Mouse (Mus musculus): ENCODE data around the gene Mis12.

- TF ChIP-seq JUND (conservative IDR thresholded peaks at IDR 0.05; ENCODE audit: low read depth, low read length) (no peak), MEF2A (IDR thresholded peaks at IDR 0.05; ENCODE audit: borderline replicate concordance, low read depth, low read length) (no peak), CHD1 (IDR thresholded peaks at IDR 0.05; ENCODE audit: low read depth, low read length) (no peak), POLR2A (IDR thresholded peaks at IDR 0.05; ENCODE audit: low read depth, low read length) (no peak), MAX (IDR thresholded peaks at IDR 0.05; ENCODE audit: low read length) (no peak), EP300 (IDR thresholded peaks at IDR 0.05; ENCODE audit: low read length) (no peak), ZC3H11A (IDR thresholded peaks at IDR 0.05; ENCODE audit: low read depth, low read length) (no peak)
These were observed 10.2 kb downstream of the Mis12 start for GRCm38 (mm10) chr11:71029403-71030118.
